Mouse (Mus musculus) megakaryocyte, embryonic 14.5 days (primary cell): Measurements from ENCODE around the gene Itprip. TPM values are rescaled to one million over a fixed set of nuclear protein-coding genes. Genes with fewer than 3 reads are reported as not detected.

Source experiments
- H3K27me3 ChIP-seq: replicated peaks from 2 replicates; pipeline ENCODE3; 2012; ENCODE audit warnings: inconsistent platforms
- H3K36me3 ChIP-seq: replicated peaks from 2 replicates; pipeline ENCODE3; 2012; ENCODE audit warnings: low read length, inconsistent platforms, mixed read lengths
- H3K4me1 ChIP-seq: 2 replicates; pipeline ENCODE4 v1.6.1; 2012; ENCODE audit warnings: inconsistent platforms
- H3K4me3 ChIP-seq: replicated peaks from 2 replicates; pipeline ENCODE3; 2012; ENCODE audit warnings: moderate library complexity, mild to moderate bottlenecking, inconsistent platforms
- H3K9me3 ChIP-seq: 2 replicates; pipeline ENCODE4 v1.6.1; 2012; ENCODE audit warnings: inconsistent platforms
- FLI1 ChIP-seq: IDR thresholded peaks from 2 replicates; pipeline ENCODE4 v1.6.1; 2012; ENCODE audit warnings: low read length, inconsistent platforms, mixed read lengths
- GATA1 ChIP-seq: IDR thresholded peaks from 3 replicates; pipeline ENCODE4 v1.6.1; 2012; ENCODE audit warnings: mixed read lengths, low read length, inconsistent platforms, borderline replicate concordance
- polyA plus RNA-seq: library from polyadenylated mRNA; stranded (reverse); fragments of >175 nt; gene quantifications from 2 replicates; pipeline ENCODE4 v1.2.3, GENCODE M21; 2012; ENCODE audit warnings: low replicate concordance; ENCODE audit not compliant: insufficient read depth

Gene Itprip
- polyA plus RNA-seq, 1 experiment, result 2.1 TPM

- no peak for TF ChIP-seq GATA1
- TF ChIP-seq FLI1, result no peak
- Histone ChIP-seq H3K27me3 (no peaks in the 10 kb centered on the region), H3K9me3 (no peaks in the 10 kb centered on the region), H3K4me1 (peaks cover 58% of the 10 kb centered on the region), H3K36me3 (peaks cover 36% of the 10 kb centered on the region), H3K4me3 (no peak overlapping the region)
Observed at GRCm38 (mm10) chr19:47915251-47915650, 3.8 kb downstream of the Itprip start.

DNA sequence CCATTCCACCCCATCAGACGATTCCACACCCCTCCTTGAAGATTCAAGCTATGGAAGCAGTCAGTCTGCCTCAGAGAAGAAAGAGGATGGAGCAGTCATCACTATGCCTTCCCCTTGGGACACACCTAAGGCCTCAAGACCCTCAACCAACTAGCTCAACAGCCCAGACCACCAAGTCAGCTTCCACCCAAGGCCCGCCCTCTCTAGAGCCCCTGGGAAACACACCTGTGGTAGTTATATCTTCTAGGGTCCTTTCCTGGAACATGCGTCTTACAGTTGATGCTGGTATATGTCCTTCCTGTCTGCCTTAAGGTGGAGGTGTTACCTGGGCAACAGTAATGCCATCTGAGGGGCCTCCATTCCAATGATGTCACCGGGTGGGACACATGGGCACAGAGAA is 4.9 kb downstream of the Itprip start:
- Histone ChIP-seq H3K4me3 (no peak overlapping the region), H3K36me3 (peaks cover 36% of the 10 kb centered on the region), H3K27me3 (no peaks in the 10 kb centered on the region), H3K4me1 (peaks cover 63% of the 10 kb centered on the region), H3K9me3 (no peaks in the 10 kb centered on the region)
- TF ChIP-seq GATA1 (no peak), FLI1 (no peak)

DNA sequence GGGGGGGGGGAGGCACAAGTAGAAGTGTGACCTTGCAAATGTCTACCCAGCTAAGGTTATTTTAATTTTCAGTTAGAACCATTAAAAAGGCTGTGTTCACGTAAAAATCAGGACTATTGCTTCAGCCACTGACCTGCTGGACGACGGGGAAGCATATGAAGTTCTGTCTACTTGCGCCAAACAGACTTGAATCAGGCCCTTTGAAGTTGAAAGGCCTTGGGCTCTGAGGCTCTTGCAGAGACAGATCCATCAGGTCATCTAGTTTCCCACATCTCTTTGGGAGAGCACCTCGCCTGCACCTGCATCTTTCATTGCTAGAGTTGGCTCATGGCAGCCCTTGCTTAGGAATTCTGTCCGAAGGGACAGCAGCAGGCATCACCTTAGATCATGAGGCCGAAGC is 5.8 kb downstream of the Itprip start:
- Histone ChIP-seq H3K4me1 (peaks cover 64% of the 10 kb centered on the region), H3K36me3 (peaks cover 36% of the 10 kb centered on the region), H3K27me3 (no peaks in the 10 kb centered on the region), H3K4me3 (no peak overlapping the region), H3K9me3 (no peaks in the 10 kb centered on the region)
- TF ChIP-seq GATA1 (no peak), FLI1 (no peak)

DNA sequence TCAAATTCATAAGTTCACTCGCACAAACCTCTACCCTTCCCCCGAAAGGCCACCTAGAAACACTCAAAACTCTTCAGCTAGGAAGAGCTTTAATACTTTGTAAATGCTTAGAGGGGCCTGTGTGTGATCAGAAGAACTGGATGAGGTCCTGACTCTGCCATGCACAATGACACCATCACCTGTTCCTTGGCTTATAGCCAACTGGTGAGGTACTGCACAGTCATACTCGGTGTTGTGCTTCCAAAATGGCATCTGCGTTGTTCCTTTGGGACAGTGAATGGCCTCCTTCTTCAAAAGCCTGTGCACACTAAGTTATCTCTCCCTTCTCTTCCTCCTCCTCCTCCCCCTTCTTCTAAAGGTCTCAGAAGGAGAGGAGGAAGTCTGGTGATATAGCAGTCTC is 8.3 kb downstream of the Itprip start:
- peaks cover 51% of the 10 kb centered on the region for H3K36me3 ChIP-seq
- TF ChIP-seq FLI1, result no peak
- TF ChIP-seq GATA1, result no peak
- H3K4me3 ChIP-seq, result peak overlapping the region; percentile 90
- peaks cover 60% of the 10 kb centered on the region for H3K4me1 ChIP-seq
- no peaks in the 10 kb centered on the region for H3K9me3 ChIP-seq
- H3K27me3 ChIP-seq, result no peaks in the 10 kb centered on the region

DNA sequence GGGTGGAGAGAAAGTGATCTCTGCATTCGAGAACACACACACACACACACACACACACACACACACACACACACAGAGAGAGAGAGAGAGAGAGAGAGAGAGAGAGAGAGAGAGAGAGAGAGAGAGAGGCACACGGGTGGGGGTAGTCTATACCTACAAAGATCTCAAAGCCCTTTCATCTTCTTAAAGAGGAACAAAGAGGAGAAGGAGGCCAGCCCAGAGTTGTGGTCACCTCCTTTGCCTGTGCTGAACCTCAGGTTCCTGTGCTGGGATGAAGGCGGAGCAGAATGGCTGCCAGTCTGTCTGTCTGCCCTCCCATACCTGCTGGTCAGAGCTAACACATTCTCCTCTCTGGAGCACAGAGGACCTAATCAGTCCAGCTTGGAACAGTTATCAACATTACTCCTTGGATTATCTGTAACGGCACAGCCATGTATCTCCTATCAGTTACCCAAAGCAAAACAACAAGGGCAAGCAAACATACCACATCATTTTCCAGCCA is 8.9 kb downstream of the Itprip start:
- Histone ChIP-seq H3K27me3 (no peaks in the 10 kb centered on the region), H3K4me3 (peak overlapping the region; percentile 90), H3K4me1 (peaks cover 65% of the 10 kb centered on the region), H3K36me3 (peaks cover 55% of the 10 kb centered on the region), H3K9me3 (no peaks in the 10 kb centered on the region)
- no peak for TF ChIP-seq FLI1
- no peak for TF ChIP-seq GATA1

DNA sequence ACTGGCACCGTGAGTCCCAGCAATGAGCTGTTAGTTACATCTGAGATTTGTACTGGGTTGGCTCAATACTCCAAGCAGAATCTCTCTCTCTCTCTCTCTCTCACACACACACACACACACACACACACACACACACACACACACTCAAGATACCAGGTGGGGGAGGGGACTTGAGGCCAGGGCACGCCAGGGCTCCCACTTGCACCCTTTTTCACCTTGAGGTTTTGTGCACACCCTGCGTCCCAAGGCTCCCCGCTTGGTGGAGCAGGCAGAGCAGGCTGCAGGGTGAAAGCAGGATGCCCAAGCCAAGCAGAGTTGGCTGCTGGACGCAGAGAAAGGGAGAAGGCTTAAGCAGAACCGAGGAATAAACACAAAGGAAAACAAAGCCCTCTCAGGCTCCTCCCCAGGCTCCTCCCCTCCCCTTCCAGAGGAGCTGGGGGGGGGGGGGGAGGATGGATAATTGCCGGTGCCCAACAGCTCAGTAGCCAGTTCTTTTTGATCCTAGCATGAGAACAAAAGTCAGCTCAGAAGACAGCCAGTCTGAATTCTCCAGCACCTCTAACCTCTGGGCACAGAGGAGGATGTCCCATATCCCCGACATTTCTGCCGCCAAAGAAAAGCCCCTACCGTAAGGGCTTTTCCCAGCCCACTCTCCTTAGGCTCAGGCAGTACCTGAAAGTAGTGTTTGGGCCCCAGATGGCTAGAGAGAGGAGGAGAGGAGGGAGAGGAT is 9.5 kb downstream of the Itprip start:
- Histone ChIP-seq H3K9me3 (no peaks in the 10 kb centered on the region), H3K4me1 (peaks cover 71% of the 10 kb centered on the region), H3K27me3 (no peaks in the 10 kb centered on the region), H3K36me3 (peaks cover 57% of the 10 kb centered on the region), H3K4me3 (peak overlapping the region; percentile 90)
- TF ChIP-seq FLI1 (no peak), GATA1 (no peak)

GRCm38 (mm10) chr19:47908961-47909371 is 10.1 kb downstream of the Itprip start:
- TF ChIP-seq FLI1, result no peak
- no peak for TF ChIP-seq GATA1
- Histone ChIP-seq H3K4me1 (peaks cover 77% of the 10 kb centered on the region), H3K4me3 (peak overlapping the region; percentile 66), H3K36me3 (peaks cover 56% of the 10 kb centered on the region), H3K27me3 (no peaks in the 10 kb centered on the region), H3K9me3 (no peaks in the 10 kb centered on the region)

- Histone ChIP-seq H3K4me1 (peaks cover 88% of the 10 kb centered on the region), H3K36me3 (peaks cover 51% of the 10 kb centered on the region), H3K27me3 (no peaks in the 10 kb centered on the region), H3K9me3 (no peaks in the 10 kb centered on the region), H3K4me3 (no peak overlapping the region)
- no peak for TF ChIP-seq FLI1
- no peak for TF ChIP-seq GATA1
Observed at GRCm38 (mm10) chr19:47907596-47907995, 11.5 kb downstream of the Itprip start.

GRCm38 (mm10) chr19:47905603-47906002 is 13.5 kb downstream of the Itprip start:
- H3K4me3 ChIP-seq, result peak overlapping the region; percentile 65
- H3K4me1 ChIP-seq, result peaks cover 90% of the 10 kb centered on the region
- TF ChIP-seq GATA1 (no peak), FLI1 (no peak)
- H3K36me3 ChIP-seq, result peaks cover 49% of the 10 kb centered on the region
- H3K27me3 ChIP-seq, result no peaks in the 10 kb centered on the region
- H3K9me3 ChIP-seq, result no peaks in the 10 kb centered on the region

DNA sequence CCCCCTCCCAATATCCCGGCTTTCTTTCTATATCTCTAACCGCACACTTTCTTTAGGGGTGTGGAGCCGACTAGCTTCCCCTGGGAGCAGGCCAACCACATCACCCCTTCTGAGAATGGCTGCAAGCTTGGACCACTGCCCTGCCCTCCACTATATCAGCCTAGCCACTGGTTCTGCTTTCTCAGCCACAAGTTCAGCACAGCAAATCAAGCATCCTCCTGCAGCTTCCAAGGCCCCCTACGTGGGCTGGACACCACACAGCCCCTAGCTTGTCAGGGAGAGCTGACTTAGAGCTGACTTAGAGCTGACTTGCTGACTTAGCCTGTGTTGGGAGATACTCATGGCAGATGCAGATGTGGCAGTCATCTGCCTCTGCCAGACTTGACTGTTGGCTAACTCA is 14.0 kb downstream of the Itprip start:
- TF ChIP-seq GATA1, result no peak
- no peak for TF ChIP-seq FLI1
- Histone ChIP-seq H3K4me3 (peak overlapping the region; percentile 56), H3K9me3 (no peaks in the 10 kb centered on the region), H3K4me1 (peaks cover 90% of the 10 kb centered on the region), H3K27me3 (no peaks in the 10 kb centered on the region), H3K36me3 (peaks cover 54% of the 10 kb centered on the region)
